Mouse (Mus musculus): Measurements from ENCODE around the gene Tbc1d4. TPM values are rescaled to one million over a fixed set of nuclear protein-coding genes. Genes with fewer than 3 reads are reported as not detected.

The Tbc1d4 gene
- polyA plus RNA-seq, 1 experiment from 2014 or later = 5.9 TPM

GRCm38 (mm10) chr14:101447857-101448256 is 161.1 kb downstream of the Tbc1d4 start:
- H3K4me2 ChIP-seq (replicated peaks) = no peak overlapping the region
- no peaks in the 10 kb centered on the region for H3K9me3 ChIP-seq (ENCODE audit: control insufficient read depth, low read length)
- H3K27ac ChIP-seq = no peak overlapping the region
- WGBS = 65% methylated on average over 4 of the region's 4 CpGs
- ATAC-seq (ENCODE audit: low FRiP score) = no peak
- no peak for DNase-seq (ENCODE audit: low spot score)
- H3K4me3 ChIP-seq (replicated peaks; ENCODE audit: low read length) = no peak overlapping the region
- H3K9ac ChIP-seq = no peak overlapping the region
- H3K27me3 ChIP-seq (ENCODE audit: control insufficient read depth, insufficient read depth, low read length) = no peaks in the 10 kb centered on the region
- H3K36me3 ChIP-seq (replicated peaks; ENCODE audit: control insufficient read depth, insufficient read depth) = no peaks in the 10 kb centered on the region
- H3K4me1 ChIP-seq (replicated peaks; ENCODE audit: control insufficient read depth, insufficient read depth, low read length) = no peaks in the 10 kb centered on the region

GRCm38 (mm10) chr14:101445205-101445604 is 163.8 kb downstream of the Tbc1d4 start:
- 63% methylated on average over 5 of the region's 5 CpGs for WGBS

GRCm38 (mm10) chr14:101437925-101438324 is 171.1 kb downstream of the Tbc1d4 start:
- no peak overlapping the region for H3K4me2 ChIP-seq (replicated peaks)
- no peak overlapping the region for H3K9ac ChIP-seq
- no peaks in the 10 kb centered on the region for H3K9me3 ChIP-seq (ENCODE audit: control insufficient read depth, low read length)
- 75% methylated on average over 3 of the region's 3 CpGs for WGBS
- H3K27ac ChIP-seq = no peak overlapping the region
- no peaks in the 10 kb centered on the region for H3K4me1 ChIP-seq (replicated peaks; ENCODE audit: control insufficient read depth, insufficient read depth, low read length)
- H3K4me3 ChIP-seq (replicated peaks; ENCODE audit: low read length) = no peak overlapping the region
- H3K36me3 ChIP-seq (replicated peaks; ENCODE audit: control insufficient read depth, insufficient read depth) = no peaks in the 10 kb centered on the region
- ATAC-seq (ENCODE audit: low FRiP score) = peak; percentile 62; the same call in 1 of the 2 replicates
- no peaks in the 10 kb centered on the region for H3K27me3 ChIP-seq (ENCODE audit: control insufficient read depth, insufficient read depth, low read length)
- DNase-seq (ENCODE audit: low spot score) = no peak

More at GRCm38 (mm10) chr14:101445205-101445604, 163.8 kb downstream of the Tbc1d4 start:
- H3K4me1 ChIP-seq (replicated peaks; ENCODE audit: control insufficient read depth, insufficient read depth, low read length) = no peaks in the 10 kb centered on the region
- H3K4me2 ChIP-seq (replicated peaks) = no peak overlapping the region
- H3K27me3 ChIP-seq (ENCODE audit: control insufficient read depth, insufficient read depth, low read length) = no peaks in the 10 kb centered on the region
- DNase-seq (ENCODE audit: low spot score) (no peak), ATAC-seq (ENCODE audit: low FRiP score) (no peak)
- no peak overlapping the region for H3K4me3 ChIP-seq (replicated peaks; ENCODE audit: low read length)
- no peak overlapping the region for H3K9ac ChIP-seq
- no peaks in the 10 kb centered on the region for H3K36me3 ChIP-seq (replicated peaks; ENCODE audit: control insufficient read depth, insufficient read depth)
- no peaks in the 10 kb centered on the region for H3K9me3 ChIP-seq (ENCODE audit: control insufficient read depth, low read length)
- no peak overlapping the region for H3K27ac ChIP-seq

GRCm38 (mm10) chr14:101430536-101430935 is 178.5 kb downstream of the Tbc1d4 start:
- ATAC-seq (ENCODE audit: low FRiP score) = peak; percentile 54; the same call in 1 of the 2 replicates

GRCm38 (mm10) chr14:101428805-101429516 is 180.0 kb downstream of the Tbc1d4 start:
- peak; percentile 82 for DNase-seq (ENCODE audit: low spot score)
- Histone ChIP-seq H3K36me3 (replicated peaks; ENCODE audit: control insufficient read depth, insufficient read depth) (no peaks in the 10 kb centered on the region), H3K4me3 (replicated peaks; ENCODE audit: low read length) (no peak overlapping the region), H3K4me2 (replicated peaks) (no peak overlapping the region), H3K4me1 (replicated peaks; ENCODE audit: control insufficient read depth, insufficient read depth, low read length) (peaks cover 5% of the 10 kb centered on the region; the same call in 1 of the 2 replicates), H3K27me3 (ENCODE audit: control insufficient read depth, insufficient read depth, low read length) (no peaks in the 10 kb centered on the region), H3K27ac (no peak overlapping the region), H3K9me3 (ENCODE audit: control insufficient read depth, low read length) (no peaks in the 10 kb centered on the region), H3K9ac (no peak overlapping the region)
- WGBS = 41% methylated on average over 3 of the region's 3 CpGs
- peak; percentile 64; the same call in 1 of the 2 replicates for ATAC-seq (ENCODE audit: low FRiP score)

More at GRCm38 (mm10) chr14:101430536-101430935, 178.5 kb downstream of the Tbc1d4 start:
- Histone ChIP-seq H3K4me1 (replicated peaks; ENCODE audit: control insufficient read depth, insufficient read depth, low read length) (peaks cover 5% of the 10 kb centered on the region; the same call in 1 of the 2 replicates), H3K36me3 (replicated peaks; ENCODE audit: control insufficient read depth, insufficient read depth) (no peaks in the 10 kb centered on the region), H3K4me3 (replicated peaks; ENCODE audit: low read length) (no peak overlapping the region), H3K4me2 (replicated peaks) (no peak overlapping the region), H3K9ac (no peak overlapping the region), H3K27me3 (ENCODE audit: control insufficient read depth, insufficient read depth, low read length) (no peaks in the 10 kb centered on the region), H3K9me3 (ENCODE audit: control insufficient read depth, low read length) (no peaks in the 10 kb centered on the region), H3K27ac (no peak overlapping the region)
- no peak for DNase-seq (ENCODE audit: low spot score)
- WGBS = 77% methylated on average over 5 of the region's 5 CpGs

- H3K27me3 ChIP-seq (ENCODE audit: control insufficient read depth, insufficient read depth, low read length) = no peaks in the 10 kb centered on the region
- no peaks in the 10 kb centered on the region for H3K9me3 ChIP-seq (ENCODE audit: control insufficient read depth, low read length)
- H3K27ac ChIP-seq = no peak overlapping the region
- H3K4me3 ChIP-seq (replicated peaks; ENCODE audit: low read length) = no peak overlapping the region
- no peak overlapping the region for H3K4me2 ChIP-seq (replicated peaks)
- ATAC-seq (ENCODE audit: low FRiP score) = no peak
- no peak for DNase-seq (ENCODE audit: low spot score)
- WGBS = 78% methylated on average over 2 of the region's 2 CpGs
- no peaks in the 10 kb centered on the region for H3K4me1 ChIP-seq (replicated peaks; ENCODE audit: control insufficient read depth, insufficient read depth, low read length)
- no peaks in the 10 kb centered on the region for H3K36me3 ChIP-seq (replicated peaks; ENCODE audit: control insufficient read depth, insufficient read depth)
- H3K9ac ChIP-seq = no peak overlapping the region
These were observed 191.3 kb downstream of the Tbc1d4 start for GRCm38 (mm10) chr14:101417679-101418078.

Other genes with a start within 250 kb of the Tbc1d4 start
- 86.5 and 91.9 TPM in 2 replicates for gene Commd6, start 31.5 kb upstream of the Tbc1d4 start, polyA plus RNA-seq (2014; fragmentation: Nextera tagmentation; extraction: Ambion mirVana)
- 277 and 278 TPM in 2 replicates for gene Uchl3, start 44.8 kb upstream of the Tbc1d4 start, polyA plus RNA-seq (2014; fragmentation: Nextera tagmentation; extraction: Ambion mirVana)
- not detected in 2 replicates for gene Gm9922, start 120.6 kb upstream of the Tbc1d4 start, polyA plus RNA-seq (2014; fragmentation: Nextera tagmentation; extraction: Ambion mirVana)
- gene Lmo7, start 120.8 kb upstream of the Tbc1d4 start, polyA plus RNA-seq (2014; fragmentation: Nextera tagmentation; extraction: Ambion mirVana) = 1.6 and 2.5 TPM in 2 replicates

Data from hindbrain, embryonic 14.5 days (tissue).